Mouse (Mus musculus): ENCODE results near the gene Fyco1. TPM values are rescaled to one million over a fixed set of nuclear protein-coding genes. Genes with fewer than 3 reads are reported as not detected.

Fyco1 gene
- polyA plus RNA-seq, 1 experiment from 2014 or later = 14.7 TPM

Other genes starting within 250 kb of the Fyco1 start
- gene Slc6a20b, start 219.3 kb downstream of the Fyco1 start, polyA plus RNA-seq (2015; fragmentation: Nextera tagmentation; extraction: Ambion mirVana) = 0.20 and 0.35 TPM in 2 replicates
- gene Ccr9, start 173.5 kb downstream of the Fyco1 start, polyA plus RNA-seq (2015; fragmentation: Nextera tagmentation; extraction: Ambion mirVana) = 0.29 and 2.2 TPM in 2 replicates
- gene Slc6a20a, start 173.0 kb downstream of the Fyco1 start, polyA plus RNA-seq (2015; fragmentation: Nextera tagmentation; extraction: Ambion mirVana) = 5.5 and 5.6 TPM in 2 replicates
- gene Lztfl1, start 134.2 kb downstream of the Fyco1 start, polyA plus RNA-seq (2015; fragmentation: Nextera tagmentation; extraction: Ambion mirVana) = 49.3 and 54.2 TPM in 2 replicates
- gene Cxcr6, start 45.4 kb downstream of the Fyco1 start, polyA plus RNA-seq (2015; fragmentation: Nextera tagmentation; extraction: Ambion mirVana) = 1.3 TPM in 1 of 2 replicates, not detected in the other
- 0.06 and 0.08 TPM in 2 replicates for gene Xcr1, start 10.1 kb upstream of the Fyco1 start, polyA plus RNA-seq (2015; fragmentation: Nextera tagmentation; extraction: Ambion mirVana)
- 0.65 and 1.5 TPM in 2 replicates for gene Ccr1, start 116.8 kb upstream of the Fyco1 start, polyA plus RNA-seq (2015; fragmentation: Nextera tagmentation; extraction: Ambion mirVana)
- gene Ccr1l1, start 126.5 kb upstream of the Fyco1 start, polyA plus RNA-seq (2015; fragmentation: Nextera tagmentation; extraction: Ambion mirVana) = not detected in 2 replicates
- 0.05 TPM in 1 of 2 replicates, not detected in the other for gene Ccr3, start 170.1 kb upstream of the Fyco1 start, polyA plus RNA-seq (2015; fragmentation: Nextera tagmentation; extraction: Ambion mirVana)